Mouse (Mus musculus) testis, adult 2 months (tissue): ENCODE measurements around the gene Smad5.

Experiments
- CTCF ChIP-seq: fragments of 200-500 bp; IDR thresholded peaks from 2 replicates; pipeline ENCODE4 v1.5.1; 2012; ENCODE audit warnings: low read depth, mild to moderate bottlenecking, inconsistent platforms, low read length, moderate library complexity; ENCODE audit not compliant: control insufficient read depth, insufficient read depth, insufficient replicate concordance
- POLR2A ChIP-seq: fragments of 200-500 bp; IDR thresholded peaks from 2 replicates; pipeline ENCODE4 v1.6.1; 2012; ENCODE audit warnings: low read depth, mild to moderate bottlenecking, inconsistent platforms, low read length, moderate library complexity; ENCODE audit not compliant: control insufficient read depth

- no peak for TF ChIP-seq CTCF
- TF ChIP-seq POLR2A = no peak
Observed at GRCm38 (mm10) chr13:56747554-56747953, 44.7 kb downstream of the Smad5 start.
